Mouse (Mus musculus) CH12.LX (cell line): ENCODE results near the gene Plch2. TPM values are rescaled to one million over a fixed set of nuclear protein-coding genes. Genes with fewer than 3 reads are reported as not detected.
A peak's percentile ranks its signal among the peaks of the same experiment; 100 is the strongest.

Experiments used
- DNase-seq: peaks from one replicate; pipeline ENCODE4 v3.0.0-alpha.2; 2013; ENCODE audit errors: extremely low read depth
- H3K27ac ChIP-seq: 2 replicates; pipeline ENCODE4 v1.5.1; 2012; ENCODE audit warnings: low read depth, mild to moderate bottlenecking, control low read depth, moderate library complexity; ENCODE audit not compliant: insufficient read depth
- H3K27me3 ChIP-seq: replicated peaks from 2 replicates; pipeline ENCODE3; 2012; ENCODE audit warnings: inconsistent platforms
- H3K36me3 ChIP-seq, 2 experiments: replicated peaks in 1 of 2; 2 replicates each; pipeline versions ENCODE3 to v1.6.1; 2012; ENCODE audit warnings: inconsistent platforms in 1 of 2, low read length in 1 of 2, mild to moderate bottlenecking in 1 of 2, mixed read lengths in 1 of 2, moderate library complexity in 1 of 2; ENCODE audit not compliant: control insufficient read depth in 1 of 2, insufficient read depth in 1 of 2
- H3K4me1 ChIP-seq, 2 experiments: 2 replicates each; pipeline ENCODE4 v1.6.1; 2012; ENCODE audit warnings: inconsistent platforms in 1 of 2, moderate library complexity in 1 of 2; ENCODE audit not compliant: insufficient read depth in 2 of 2, control insufficient read depth in 1 of 2
- H3K4me2 ChIP-seq: 2 replicates; pipeline ENCODE4 v1.6.1; 2012; ENCODE audit warnings: low read depth, mild to moderate bottlenecking, control low read depth; ENCODE audit not compliant: poor library complexity, insufficient read depth, severe bottlenecking
- H3K4me3 ChIP-seq, 3 experiments: fragments of 150-350 bp in 1 of 3; sonication (generic) in 1 of 3; replicated peaks in 1 of 3; 2 replicates each; pipeline versions ENCODE3 to v1.5.1; 2011 to 2012; ENCODE audit warnings: low read depth in 2 of 3, low read length in 2 of 3, mild to moderate bottlenecking in 2 of 3, moderate library complexity in 2 of 3, control low read depth in 1 of 3, improper control_type of control experiment in 1 of 3, inconsistent platforms in 1 of 3, mixed read lengths in 1 of 3; ENCODE audit not compliant: poor library complexity in 1 of 3
- H3K79me2 ChIP-seq: replicated peaks from 2 replicates; pipeline ENCODE4 v1.6.1; 2012; ENCODE audit warnings: mild to moderate bottlenecking, moderate library complexity; ENCODE audit not compliant: control insufficient read depth, poor library complexity, insufficient read depth, severe bottlenecking; ENCODE audit errors: extremely low read depth
- H3K9ac ChIP-seq: 2 replicates; pipeline ENCODE4 v1.6.1; 2012; ENCODE audit warnings: low read depth, mild to moderate bottlenecking, control low read depth, moderate library complexity; ENCODE audit not compliant: insufficient read depth
- H3K9me3 ChIP-seq: replicated peaks from 2 replicates; pipeline ENCODE3; 2012; ENCODE audit warnings: low read length, inconsistent platforms, mixed read lengths
- E2F4 ChIP-seq: IDR thresholded peaks from 2 replicates; pipeline ENCODE4 v1.6.1; 2011; ENCODE audit warnings: low read depth, low read length, improper control_type of control experiment; ENCODE audit not compliant: insufficient replicate concordance
- ETS1 ChIP-seq: conservative IDR thresholded peaks from 2 replicates; pipeline ENCODE4 v1.6.1; 2012; ENCODE audit warnings: low read depth, mild to moderate bottlenecking, inconsistent platforms, low read length, improper control_type of control experiment, moderate library complexity
- HCFC1 ChIP-seq: IDR thresholded peaks from 2 replicates; pipeline ENCODE4 v1.6.1; 2012; ENCODE audit warnings: low read depth, mild to moderate bottlenecking, inconsistent platforms, low read length, improper control_type of control experiment
- MAZ ChIP-seq: IDR thresholded peaks from 2 replicates; pipeline ENCODE4 v1.6.1; 2012; ENCODE audit warnings: low read depth, mild to moderate bottlenecking, inconsistent platforms, low read length, improper control_type of control experiment, moderate library complexity
- MXI1 ChIP-seq: IDR thresholded peaks from 2 replicates; pipeline ENCODE4 v1.6.1; 2011; ENCODE audit warnings: mild to moderate bottlenecking, low read depth, low read length, improper control_type of control experiment
- PAX5 ChIP-seq: IDR thresholded peaks from 2 replicates; pipeline ENCODE4 v1.6.1; 2012; ENCODE audit warnings: low read length, inconsistent platforms, mixed read lengths
- SMC3 ChIP-seq: IDR thresholded peaks from 2 replicates; pipeline ENCODE4 v1.6.1; 2011; ENCODE audit warnings: low read depth, low read length, improper control_type of control experiment
- USF1 ChIP-seq: IDR thresholded peaks from 2 replicates; pipeline ENCODE4 v1.6.1; 2014; ENCODE audit warnings: low read depth, mild to moderate bottlenecking, inconsistent platforms, low read length, improper control_type of control experiment
- USF2 ChIP-seq: conservative IDR thresholded peaks from 2 replicates; pipeline ENCODE4 v1.6.1; 2011; ENCODE audit warnings: low read depth, low read length, improper control_type of control experiment
- ZKSCAN1 ChIP-seq: IDR thresholded peaks from 2 replicates; pipeline ENCODE4 v1.6.1; 2012; ENCODE audit warnings: low read depth, inconsistent platforms, low read length, improper control_type of control experiment, borderline replicate concordance
- ZNF384 ChIP-seq: IDR thresholded peaks from 2 replicates; pipeline ENCODE4 v1.6.1; 2012; ENCODE audit warnings: low read depth, low read length, improper control_type of control experiment, inconsistent platforms
- dilution Hi-C: fragments of 300-500 bp; cut with MboI; formaldehyde crosslinking; loops from 2 replicates; pipeline ENCODE4 v1.14.3; 2020; ENCODE audit warnings: low sequenced_read_pairs; ENCODE audit not compliant: extremely low pct_unique_long_range_greater_than_20kb, extremely low pct_ligation_motif_present
- in situ Hi-C: fragments of 300-500 bp; cut with MboI; formaldehyde crosslinking; loops from 3 replicates; pipeline ENCODE4 v1.14.3; 2019; ENCODE audit warnings: low sequenced_read_pairs, low pct_ligation_motif_present, low pct_unique_long_range_greater_than_20kb, mixed read lengths
- polyA plus RNA-seq: library from polyadenylated mRNA; unstranded; fragments of >175 nt; gene quantifications from 2 replicates; pipeline ENCODE4 v1.2.1, GENCODE M21; 2012; ENCODE audit warnings: low read depth; ENCODE audit not compliant: insufficient read length
- total RNA-seq, 2 experiments: library from RNA; depleted of rRNA; stranded (reverse); fragments of 300-350 nt in 1 of 2; fragments of >200 nt in 1 of 2; gene quantifications; 2 replicates each; pipeline ENCODE4 v1.2.3; 2012 to 2014

Plch2 gene
- total and polyA plus RNA-seq, 3 experiments = 0.04 to 0.47 (median 0.17) TPM

DNA sequence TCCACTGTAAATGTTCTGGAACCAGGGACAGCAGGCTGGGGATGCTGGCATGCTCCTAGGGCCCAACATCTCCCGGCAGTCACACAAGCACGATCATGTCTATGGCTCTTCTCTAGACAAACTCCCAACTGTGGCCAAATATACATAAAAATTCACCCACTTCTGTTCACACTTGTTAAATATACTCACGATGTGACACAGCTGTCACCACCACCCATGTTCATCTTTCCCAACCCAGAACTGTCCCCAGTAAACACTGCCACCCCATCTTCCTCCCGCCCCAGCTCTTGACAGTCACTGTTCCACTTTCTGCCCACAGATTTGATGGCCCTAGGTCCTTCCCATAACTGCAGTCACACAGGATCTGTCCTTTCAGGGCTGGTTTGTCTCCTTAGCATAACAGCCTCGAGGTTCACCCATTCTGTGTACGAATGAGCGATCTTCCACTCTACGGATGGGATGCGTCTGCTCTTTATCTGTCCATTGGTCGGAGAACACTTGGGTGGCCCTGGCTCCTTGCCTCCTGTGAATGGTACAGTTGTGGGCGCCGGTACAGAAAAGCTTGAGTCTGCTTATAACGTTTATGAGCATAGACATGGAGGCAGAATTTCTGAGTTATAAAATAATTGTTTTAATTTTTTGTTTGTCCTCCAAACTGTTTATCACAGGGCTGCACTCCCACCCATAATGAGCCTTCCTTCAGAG, 99.1 kb downstream of the Plch2 start:
- no peak for DNase-seq
- Histone ChIP-seq H3K4me3 (no peak overlapping the region), H3K27ac (no peak overlapping the region), H3K9me3 (no peaks in the 10 kb centered on the region), H3K9ac (no peak overlapping the region), H3K36me3 (no peaks in the 10 kb centered on the region), H3K27me3 (peaks cover 59% of the 10 kb centered on the region), H3K4me2 (no peak overlapping the region), H3K79me2 (no peaks in the 10 kb centered on the region), H3K4me1 (peaks cover 16 to 62% of the 10 kb centered on the region in 2 experiments; a peak in 3 of 4 replicates)
- in situ Hi-C loops = loop anchor here (25.0 kb wide), 1 partner anchor 280 kb away; the partner anchor contains the start of gene Faap20
- no peak for TF ChIP-seq HCFC1
- TF ChIP-seq SMC3 = no peak
- no peak for TF ChIP-seq E2F4
- TF ChIP-seq USF1 = no peak
- TF ChIP-seq ZKSCAN1 = no peak
- no peak for TF ChIP-seq PAX5
- no peak for TF ChIP-seq USF2
- TF ChIP-seq MXI1 = no peak
- TF ChIP-seq ETS1 = no peak
- no peak for TF ChIP-seq MAZ
- dilution Hi-C loops = no loop called here

DNA sequence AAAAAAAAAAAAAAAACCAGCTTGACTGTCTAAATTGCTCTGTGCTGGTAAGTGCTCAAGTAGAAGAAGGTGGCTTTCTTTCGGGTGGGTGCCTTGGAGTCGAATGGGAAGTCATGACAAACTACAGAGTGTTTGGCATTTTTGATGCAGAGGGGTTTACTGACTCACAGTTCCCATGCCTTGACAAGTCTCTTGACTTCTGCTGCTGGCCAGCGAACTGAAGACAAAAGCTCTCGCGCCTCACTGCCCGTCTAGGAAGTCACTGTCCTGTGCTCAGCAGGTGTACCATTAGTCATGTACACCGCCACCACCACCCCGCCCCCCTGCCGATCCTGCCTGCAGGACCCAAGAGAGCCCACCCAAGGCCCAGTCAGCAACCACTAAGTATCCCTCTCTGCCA, 100.0 kb downstream of the Plch2 start:
- no peak for DNase-seq
- dilution Hi-C loops (no loop called here), in situ Hi-C loops (loop anchor here (25.0 kb wide), 1 partner anchor 281 kb away; the partner anchor contains the start of gene Faap20)
- Histone ChIP-seq H3K27ac (no peak overlapping the region), H3K27me3 (peaks cover 60% of the 10 kb centered on the region), H3K9ac (no peak overlapping the region), H3K4me3 (no peak overlapping the region), H3K79me2 (no peaks in the 10 kb centered on the region), H3K9me3 (no peaks in the 10 kb centered on the region), H3K4me2 (no peak overlapping the region), H3K36me3 (no peaks in the 10 kb centered on the region), H3K4me1 (peaks cover 13 to 58% of the 10 kb centered on the region in 2 experiments; a peak in 3 of 4 replicates)
- TF ChIP-seq E2F4 = no peak
- peak; percentile 13 for TF ChIP-seq ZNF384
- TF ChIP-seq ETS1 = peak; percentile 18; the same call in 1 of the 2 replicates
